Mouse (Mus musculus) stomach, postnatal 0 days (tissue): Measurements from ENCODE around the gene Epha4.

Experiments used
- CTCF ChIP-seq: IDR thresholded peaks from 2 replicates; pipeline ENCODE4 v1.5.1; 2016; ENCODE audit warnings: antibody characterized with exemption, low read depth, mild to moderate bottlenecking, moderate library complexity
- EP300 ChIP-seq: optimal IDR thresholded peaks from 2 replicates; pipeline ENCODE3; 2016; ENCODE audit warnings: antibody characterized with exemption

GRCm38 (mm10) chr1:77450201-77450600, 64.7 kb downstream of the Epha4 start:
- no peak for TF ChIP-seq CTCF
- TF ChIP-seq EP300: no peak
